Mouse (Mus musculus): ENCODE data around the gene Arhgap23.

DNA sequence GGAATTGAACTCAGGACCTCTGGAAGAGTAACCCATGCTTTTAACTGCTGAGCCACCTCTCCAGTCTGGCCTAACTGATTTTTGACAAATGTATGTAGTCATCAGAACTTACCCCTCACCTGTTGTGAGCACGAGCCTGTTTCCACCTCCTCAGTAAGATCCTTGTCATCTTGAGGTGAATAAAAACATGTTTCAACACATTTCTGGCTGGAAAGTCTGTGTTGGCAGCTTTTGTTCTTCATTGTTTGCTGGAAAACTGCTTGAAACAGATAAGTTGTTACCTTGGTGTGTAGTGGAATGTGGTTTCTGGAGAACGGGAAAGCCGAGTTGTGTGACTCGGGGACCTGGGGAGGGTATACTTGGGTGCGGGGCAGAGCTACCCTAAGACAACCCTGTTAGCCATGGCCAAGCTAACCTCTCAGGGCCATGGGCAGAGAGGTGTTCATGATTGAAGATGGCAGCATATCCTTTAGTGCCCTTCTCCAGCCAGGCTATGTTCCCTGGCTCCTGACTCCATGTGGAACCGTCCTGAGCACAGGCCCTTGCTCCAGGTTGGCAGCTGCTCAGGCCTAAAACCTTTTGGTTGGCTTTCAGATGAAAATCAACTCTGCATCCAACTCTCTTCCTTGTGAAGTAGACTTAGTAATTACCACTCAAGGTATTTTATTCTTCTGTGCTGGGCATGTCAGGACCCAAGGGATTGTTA is 43.0 kb upstream of the Arhgap23 start:
- TF ChIP-seq CTCF (IDR thresholded peaks at IDR 0.05; ENCODE audit: borderline replicate concordance, insufficient read depth, low read depth, low read length) (no peak), POLR2A (IDR thresholded peaks at IDR 0.05; ENCODE audit: borderline replicate concordance, insufficient read depth, low read length) (no peak)

Measured in cerebellum, adult 2 months (tissue).